Mouse (Mus musculus) cortical plate, adult 2 months (tissue): ENCODE measurements around the gene Npy. TPM values are rescaled to one million over a fixed set of nuclear protein-coding genes. Genes with fewer than 3 reads are reported as not detected.

Experiments
- H3K27ac ChIP-seq: fragments of 200-500 bp; 2 replicates; pipeline ENCODE4 v1.5.1; 2012; ENCODE audit warnings: low read length, control low read depth, inconsistent platforms; ENCODE audit not compliant: insufficient read depth
- H3K4me1 ChIP-seq: fragments of 200-500 bp; 2 replicates; pipeline ENCODE4 v1.6.1; 2011; ENCODE audit warnings: low read length; ENCODE audit not compliant: control insufficient read depth, insufficient read depth
- H3K4me3 ChIP-seq: fragments of 200-500 bp; 2 replicates; pipeline ENCODE4 v1.5.1; 2011; ENCODE audit warnings: mild to moderate bottlenecking, low read length, control low read depth; ENCODE audit not compliant: insufficient read depth
- CTCF ChIP-seq: fragments of 200-500 bp; IDR thresholded peaks from 2 replicates; pipeline ENCODE4 v1.5.1; 2011; ENCODE audit warnings: mild to moderate bottlenecking, control low read depth, low read length; ENCODE audit not compliant: insufficient read depth; ENCODE audit errors: extremely low read depth
- POLR2A ChIP-seq: fragments of 200-500 bp; IDR thresholded peaks from 2 replicates; pipeline ENCODE4 v1.6.1; 2011; ENCODE audit warnings: mild to moderate bottlenecking, low read length, control low read depth; ENCODE audit not compliant: insufficient read depth; ENCODE audit errors: extremely low read depth
- polyA plus RNA-seq: library from polyadenylated mRNA; depleted of rRNA; stranded (reverse); fragments of >200 nt; gene quantifications from 2 replicates; pipeline ENCODE4 v1.2.3, GENCODE M21; 2012

Gene Npy
- polyA plus RNA-seq, 1 experiment: 696 TPM

GRCm38 (mm10) chr6:49875160-49875559 is 52.6 kb downstream of the Npy start:
- TF ChIP-seq CTCF (no peak), POLR2A (no peak)
- Histone ChIP-seq H3K27ac (no peak overlapping the region), H3K4me3 (no peak overlapping the region), H3K4me1 (no peaks in the 10 kb centered on the region)

- no peak for TF ChIP-seq CTCF
- TF ChIP-seq POLR2A: no peak
- no peak overlapping the region for H3K4me3 ChIP-seq
- no peaks in the 10 kb centered on the region for H3K4me1 ChIP-seq
- H3K27ac ChIP-seq: no peak overlapping the region
Measured at GRCm38 (mm10) chr6:49875791-49876190, 53.3 kb downstream of the Npy start.
